Mouse (Mus musculus) neural tube, embryonic 11.5 days (tissue): Measurements from ENCODE around the gene Nf1. TPM values are rescaled to one million over a fixed set of nuclear protein-coding genes. Genes with fewer than 3 reads are reported as not detected.
A peak's percentile ranks its signal among the peaks of the same experiment; 100 is the strongest.

ENCODE experiments used
- ATAC-seq: fragments of 200-750 bp; cut with Nextera tagmentation; 2 replicates; pipeline ENCODE4 v1.8.0; 2017; ENCODE audit warnings: moderate number of reproducible peaks, mild to moderate bottlenecking, moderate TSS enrichment, moderate library complexity; ENCODE audit not compliant: insufficient read depth, low FRiP score, low TSS enrichment
- DNase-seq: peaks from one replicate; pipeline ENCODE4 v3.0.0-alpha.2; 2015; ENCODE audit warnings: low spot score
- H3K27ac ChIP-seq: fragments of 300-500 bp; sonication (generic); 2 replicates; pipeline ENCODE4 v1.5.1; 2014; ENCODE audit warnings: low read depth, mild to moderate bottlenecking, low read length
- H3K27me3 ChIP-seq: fragments of 300-500 bp; sonication (generic); 2 replicates; pipeline ENCODE4 v1.6.1; 2014; ENCODE audit warnings: mild to moderate bottlenecking, low read length, mixed read lengths; ENCODE audit not compliant: control insufficient read depth, insufficient read depth
- H3K36me3 ChIP-seq: fragments of 300-500 bp; sonication (generic); 2 replicates; pipeline ENCODE4 v1.6.1; 2014; ENCODE audit warnings: mild to moderate bottlenecking, low read length, moderate library complexity, mixed read lengths; ENCODE audit not compliant: control insufficient read depth, insufficient read depth
- H3K4me1 ChIP-seq: fragments of 300-500 bp; sonication (generic); 2 replicates; pipeline ENCODE4 v1.6.1; 2014; ENCODE audit warnings: low read length, mixed read lengths; ENCODE audit not compliant: control insufficient read depth, insufficient read depth
- H3K4me2 ChIP-seq: fragments of 300-500 bp; sonication (generic); 2 replicates; pipeline ENCODE4 v1.6.1; 2014; ENCODE audit warnings: low read depth, mild to moderate bottlenecking, moderate library complexity
- H3K4me3 ChIP-seq: fragments of 300-500 bp; sonication (generic); 2 replicates; pipeline ENCODE4 v1.5.1; 2014; ENCODE audit warnings: low read depth, low read length
- H3K9ac ChIP-seq: fragments of 300-500 bp; sonication (generic); 2 replicates; pipeline ENCODE4 v1.6.1; 2014; ENCODE audit warnings: mild to moderate bottlenecking, low read length
- H3K9me3 ChIP-seq: fragments of 300-500 bp; sonication (generic); 2 replicates; pipeline ENCODE4 v1.6.1; 2016; ENCODE audit warnings: low read length; ENCODE audit not compliant: control insufficient read depth
- WGBS: fragments of 180-500 bp; shearing (Covaris S2); extraction: QIAGEN DNeasy Blood & Tissue Kit; methylation state at CpG from one replicate; pipeline ENCODE4 v1.1.7; 2014; 5-methylcytosine and 5-hydroxymethylcytosine counted together
- polyA plus RNA-seq: library from polyadenylated mRNA; unstranded; fragments of >200 nt; fragmentation: Nextera tagmentation; extraction: Ambion mirVana; gene quantifications from 2 replicates; pipeline ENCODE4 v1.2.1, GENCODE M21; 2014

Gene Nf1
- polyA plus RNA-seq, 1 experiment from 2014 or later = 10.3 TPM

GRCm38 (mm10) chr11:79613084-79613483 is 273.6 kb downstream of the Nf1 start:
- 14% methylated on average over 3 of the region's 3 CpGs for WGBS
- Histone ChIP-seq H3K4me3 (no peak overlapping the region), H3K27me3 (no peaks in the 10 kb centered on the region), H3K4me2 (no peak overlapping the region), H3K4me1 (peaks cover 36% of the 10 kb centered on the region), H3K9me3 (no peaks in the 10 kb centered on the region), H3K9ac (no peak overlapping the region), H3K27ac (no peak overlapping the region), H3K36me3 (no peaks in the 10 kb centered on the region)
- DNase-seq = peak; percentile 39
- no peak; the same call in 1 of the 2 replicates for ATAC-seq

- H3K4me2 ChIP-seq = no peak overlapping the region
- no peak overlapping the region for H3K27ac ChIP-seq
- H3K4me3 ChIP-seq = no peak overlapping the region
- 46% methylated on average over 4 of the region's 4 CpGs for whole genome bisulfite sequencing
- DNase-seq = no peak
- peaks cover 32% of the 10 kb centered on the region for H3K4me1 ChIP-seq
- H3K36me3 ChIP-seq = no peaks in the 10 kb centered on the region
- ATAC-seq = no peak
- no peaks in the 10 kb centered on the region for H3K27me3 ChIP-seq
- no peak overlapping the region for H3K9ac ChIP-seq
- H3K9me3 ChIP-seq = no peaks in the 10 kb centered on the region
These were observed 274.2 kb downstream of the Nf1 start for GRCm38 (mm10) chr11:79613711-79614110.

- Histone ChIP-seq H3K27me3 (no peaks in the 10 kb centered on the region), H3K4me3 (no peak overlapping the region), H3K4me1 (peaks cover 32% of the 10 kb centered on the region), H3K9ac (no peak overlapping the region), H3K4me2 (no peak overlapping the region), H3K36me3 (no peaks in the 10 kb centered on the region), H3K9me3 (no peaks in the 10 kb centered on the region), H3K27ac (no peak overlapping the region)
- ATAC-seq (no peak), DNase-seq (no peak)
- 88% methylated on average over 3 of the region's 3 CpGs for WGBS
These were observed 275.4 kb downstream of the Nf1 start for GRCm38 (mm10) chr11:79614880-79615279.

- no peaks in the 10 kb centered on the region for H3K27me3 ChIP-seq
- H3K36me3 ChIP-seq = no peaks in the 10 kb centered on the region
- H3K4me1 ChIP-seq = peaks cover 25% of the 10 kb centered on the region
- DNase-seq = no peak
- H3K27ac ChIP-seq = no peak overlapping the region
- H3K4me2 ChIP-seq = no peak overlapping the region
- no peak overlapping the region for H3K9ac ChIP-seq
- no peaks in the 10 kb centered on the region for H3K9me3 ChIP-seq
- ATAC-seq = no peak
- WGBS = 59% methylated on average over 5 of the region's 5 CpGs
- no peak overlapping the region for H3K4me3 ChIP-seq
These were observed 276.4 kb downstream of the Nf1 start for GRCm38 (mm10) chr11:79615871-79616270.

GRCm38 (mm10) chr11:79617991-79618390 is 278.5 kb downstream of the Nf1 start:
- DNase-seq = no peak
- no peak overlapping the region for H3K27ac ChIP-seq
- peaks cover 11% of the 10 kb centered on the region for H3K4me1 ChIP-seq

GRCm38 (mm10) chr11:79623029-79623428 is 283.5 kb downstream of the Nf1 start:
- ATAC-seq = no peak
- 81% methylated on average over 5 of the region's 5 CpGs for WGBS

More at GRCm38 (mm10) chr11:79617991-79618390, 278.5 kb downstream of the Nf1 start:
- no peaks in the 10 kb centered on the region for H3K36me3 ChIP-seq
- ATAC-seq = no peak
- no peaks in the 10 kb centered on the region for H3K27me3 ChIP-seq
- no peaks in the 10 kb centered on the region for H3K9me3 ChIP-seq
- H3K9ac ChIP-seq = no peak overlapping the region
- no peak overlapping the region for H3K4me2 ChIP-seq
- no peak overlapping the region for H3K4me3 ChIP-seq
- WGBS = 85% methylated on average over 8 of the region's 8 CpGs

GRCm38 (mm10) chr11:79624801-79625302 is 285.4 kb downstream of the Nf1 start:
- no peaks in the 10 kb centered on the region for H3K36me3 ChIP-seq
- no peak overlapping the region for H3K27ac ChIP-seq
- ATAC-seq (no peak), DNase-seq (peak; percentile 62)
- H3K4me2 ChIP-seq = no peak overlapping the region
- no peaks in the 10 kb centered on the region for H3K9me3 ChIP-seq
- WGBS = 27% methylated on average over 4 of the region's 4 CpGs
- H3K27me3 ChIP-seq = no peaks in the 10 kb centered on the region
- no peak overlapping the region for H3K9ac ChIP-seq
- H3K4me3 ChIP-seq = no peak overlapping the region
- H3K4me1 ChIP-seq = no peaks in the 10 kb centered on the region

More at GRCm38 (mm10) chr11:79623029-79623428, 283.5 kb downstream of the Nf1 start:
- H3K36me3 ChIP-seq = no peaks in the 10 kb centered on the region
- H3K9me3 ChIP-seq = no peaks in the 10 kb centered on the region
- H3K4me2 ChIP-seq = no peak overlapping the region
- no peaks in the 10 kb centered on the region for H3K27me3 ChIP-seq
- no peaks in the 10 kb centered on the region for H3K4me1 ChIP-seq
- H3K4me3 ChIP-seq = no peak overlapping the region
- no peak for DNase-seq
- H3K27ac ChIP-seq = no peak overlapping the region
- no peak overlapping the region for H3K9ac ChIP-seq

GRCm38 (mm10) chr11:79628716-79629115 is 289.2 kb downstream of the Nf1 start:
- no peaks in the 10 kb centered on the region for H3K36me3 ChIP-seq
- no peak for DNase-seq
- 79% methylated on average over 3 of the region's 3 CpGs for whole genome bisulfite sequencing
- ATAC-seq = no peak
- no peak overlapping the region for H3K9ac ChIP-seq
- H3K4me2 ChIP-seq = no peak overlapping the region
- no peaks in the 10 kb centered on the region for H3K27me3 ChIP-seq
- H3K9me3 ChIP-seq = no peaks in the 10 kb centered on the region
- no peaks in the 10 kb centered on the region for H3K4me1 ChIP-seq
- no peak overlapping the region for H3K27ac ChIP-seq
- no peak overlapping the region for H3K4me3 ChIP-seq

- 78% methylated on average over 7 of the region's 7 CpGs for WGBS
- ATAC-seq = no peak
- Histone ChIP-seq H3K27me3 (no peaks in the 10 kb centered on the region), H3K9ac (no peak overlapping the region), H3K27ac (no peak overlapping the region), H3K4me3 (no peak overlapping the region), H3K4me2 (no peak overlapping the region), H3K36me3 (no peaks in the 10 kb centered on the region), H3K4me1 (no peaks in the 10 kb centered on the region), H3K9me3 (no peaks in the 10 kb centered on the region)
- DNase-seq = no peak
These were observed 290.4 kb downstream of the Nf1 start for GRCm38 (mm10) chr11:79629752-79630374.
